Mouse (Mus musculus): ENCODE data around the gene Apobr. TPM values are rescaled to one million over a fixed set of nuclear protein-coding genes. Genes with fewer than 3 reads are reported as not detected.
A peak's percentile ranks its signal among the peaks of the same experiment; 100 is the strongest.

The Apobr gene
- polyA plus RNA-seq (2016; fragmentation: Nextera tagmentation; extraction: Ambion mirVana), result 0.77 and 1.1 TPM in 2 replicates

DNA sequence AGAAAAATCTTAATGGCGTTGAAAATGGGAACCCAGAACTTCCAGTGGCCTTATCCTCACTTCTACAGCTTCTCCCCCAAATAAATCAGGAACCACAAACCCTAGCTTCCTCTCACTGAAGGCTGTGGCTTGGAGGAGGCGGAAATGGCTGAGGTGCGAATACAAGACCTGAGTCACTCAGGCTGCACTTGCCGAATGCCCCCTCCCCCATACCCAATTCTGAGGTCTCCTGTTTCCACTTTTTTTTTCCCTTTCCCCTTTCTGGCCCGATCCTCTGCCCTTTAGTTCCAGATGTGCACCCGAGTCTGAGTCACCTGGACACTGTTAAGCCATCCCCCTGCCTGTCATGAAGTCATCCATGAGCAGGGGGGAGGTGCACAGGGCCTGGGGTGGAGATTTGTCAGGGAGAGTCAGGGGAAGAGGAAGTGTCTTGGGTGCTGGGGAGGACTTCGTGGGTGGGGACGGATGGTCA lies at the start of gene Apobr:
Gene Apobr (plus strand): TSS at position 437 of the 472 bp plus-strand sequence.
- Histone ChIP-seq H3K9ac (peak within 1 kb of the TSS; percentile 71; the same call in 1 of the 2 replicates), H3K36me3 (no peaks in the 10 kb centered on the region), H3K27me3 (replicated peaks) (peaks cover 17% of the 10 kb centered on the region), H3K9me3 (replicated peaks) (no peaks in the 10 kb centered on the region), H3K27ac (0 out of 2 replicates have a peak within 1 kb of the TSS, but pooled peaks have one; percentile 18), H3K4me2 (peak within 1 kb of the TSS; percentile 87), H3K4me1 (peaks cover 21% of the 10 kb centered on the region), H3K4me3 (peak within 1 kb of the TSS; percentile 66)
- 25% methylated on average over 8 of the region's 8 CpGs for WGBS (ENCODE audit: insufficient replicate concordance)
- no peak for ATAC-seq

DNA sequence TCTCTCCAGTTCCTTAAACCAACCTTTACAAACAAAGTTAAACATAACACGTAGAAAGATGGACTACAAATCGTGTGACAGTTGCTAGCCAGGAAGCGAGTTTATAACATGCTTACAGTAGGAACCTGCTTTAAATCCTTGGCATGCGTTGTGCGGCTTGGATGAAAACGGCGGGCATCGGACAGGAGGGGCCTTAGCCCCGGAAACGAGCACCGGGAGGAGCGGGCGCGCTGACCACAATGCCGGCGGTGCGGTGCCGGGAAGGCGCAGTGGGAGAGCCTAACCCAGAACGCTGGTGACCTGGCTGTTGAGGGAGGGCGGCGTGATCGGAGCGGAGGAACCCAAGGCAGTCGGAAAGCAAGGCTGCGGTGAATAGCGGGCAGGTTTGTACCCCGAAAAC lies 49.0 kb upstream of the Apobr start:
- 0 out of 2 replicates have a peak, but pooled peaks cover 6% of the 10 kb centered on the region for H3K4me1 ChIP-seq
- H3K9ac ChIP-seq, result peak overlapping the region; percentile 55; the same call in 1 of the 2 replicates
- no peaks in the 10 kb centered on the region for H3K9me3 ChIP-seq (replicated peaks)
- 2% methylated on average over 28 of the region's 28 CpGs for WGBS (ENCODE audit: insufficient replicate concordance)
- H3K36me3 ChIP-seq, result no peaks in the 10 kb centered on the region
- H3K4me3 ChIP-seq, result peak overlapping the region; percentile 47
- peaks cover 27% of the 10 kb centered on the region for H3K27me3 ChIP-seq (replicated peaks)
- ATAC-seq, result no peak
- H3K27ac ChIP-seq, result no peak overlapping the region
- peak overlapping the region; percentile 67 for H3K4me2 ChIP-seq

GRCm38 (mm10) chr7:126536466-126536865 lies 48.3 kb upstream of the Apobr start:
- H3K36me3 ChIP-seq, result no peaks in the 10 kb centered on the region
- H3K9me3 ChIP-seq (replicated peaks), result no peaks in the 10 kb centered on the region
- peaks cover 27% of the 10 kb centered on the region for H3K27me3 ChIP-seq (replicated peaks)
- peak overlapping the region; percentile 47 for H3K4me3 ChIP-seq
- H3K4me1 ChIP-seq, result 0 out of 2 replicates have a peak, but pooled peaks cover 6% of the 10 kb centered on the region
- H3K9ac ChIP-seq, result peak overlapping the region; percentile 55; the same call in 1 of the 2 replicates
- no peak overlapping the region for H3K27ac ChIP-seq
- no peak for ATAC-seq
- 65% methylated on average over 9 of the region's 9 CpGs for WGBS (ENCODE audit: insufficient replicate concordance)
- H3K4me2 ChIP-seq, result peak overlapping the region; percentile 67

- Histone ChIP-seq H3K4me2 (no peak overlapping the region), H3K9ac (no peak overlapping the region), H3K27ac (no peak overlapping the region), H3K9me3 (replicated peaks) (no peaks in the 10 kb centered on the region), H3K36me3 (no peaks in the 10 kb centered on the region), H3K27me3 (replicated peaks) (peaks cover 27% of the 10 kb centered on the region), H3K4me1 (0 out of 2 replicates have a peak, but pooled peaks cover 6% of the 10 kb centered on the region), H3K4me3 (no peak overlapping the region)
- WGBS (ENCODE audit: insufficient replicate concordance), result 57% methylated on average over 5 of the region's 5 CpGs
- ATAC-seq, result no peak
These were observed 46.7 kb upstream of the Apobr start for GRCm38 (mm10) chr7:126537820-126538585.

- WGBS (ENCODE audit: insufficient replicate concordance), result 64% methylated on average over 1 of the region's 1 CpGs
- Histone ChIP-seq H3K4me1 (no peaks in the 10 kb centered on the region), H3K27me3 (replicated peaks) (peaks cover 6% of the 10 kb centered on the region)
These were observed 43.1 kb upstream of the Apobr start for GRCm38 (mm10) chr7:126541661-126542060.

DNA sequence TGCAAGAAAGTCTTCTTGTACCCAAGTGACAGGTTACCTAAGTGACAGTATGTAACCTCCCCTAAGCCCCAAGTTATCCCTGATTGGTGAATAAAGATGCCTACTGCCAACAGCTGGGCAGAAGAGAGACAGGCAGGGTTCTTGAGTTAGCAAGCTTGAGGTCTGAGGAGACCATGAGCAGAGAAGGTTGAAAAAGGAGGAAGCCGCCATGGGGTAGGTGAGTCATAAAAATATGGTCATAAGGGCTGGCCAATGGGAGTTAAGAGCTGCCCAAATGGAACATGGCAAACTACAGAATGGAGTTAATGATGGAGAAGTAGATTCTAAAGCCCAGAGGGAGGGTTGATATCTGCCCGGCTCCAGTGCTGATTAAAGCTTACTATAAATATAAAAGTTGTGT lies 39.1 kb upstream of the Apobr start:
- 81% methylated on average over 2 of the region's 2 CpGs for WGBS (ENCODE audit: insufficient replicate concordance)
- no peaks in the 10 kb centered on the region for H3K27me3 ChIP-seq (replicated peaks)
- H3K4me1 ChIP-seq, result no peaks in the 10 kb centered on the region
- H3K4me3 ChIP-seq, result no peak overlapping the region
- no peak for ATAC-seq
- H3K9me3 ChIP-seq (replicated peaks), result no peaks in the 10 kb centered on the region
- H3K4me2 ChIP-seq, result no peak overlapping the region
- H3K9ac ChIP-seq, result no peak overlapping the region
- H3K36me3 ChIP-seq, result peaks cover 67% of the 10 kb centered on the region
- H3K27ac ChIP-seq, result no peak overlapping the region

More at GRCm38 (mm10) chr7:126541661-126542060, 43.1 kb upstream of the Apobr start:
- H3K9ac ChIP-seq, result no peak overlapping the region
- H3K36me3 ChIP-seq, result peaks cover 28% of the 10 kb centered on the region
- no peaks in the 10 kb centered on the region for H3K9me3 ChIP-seq (replicated peaks)
- no peak overlapping the region for H3K27ac ChIP-seq
- no peak overlapping the region for H3K4me3 ChIP-seq
- no peak for ATAC-seq
- H3K4me2 ChIP-seq, result no peak overlapping the region

- WGBS (ENCODE audit: insufficient replicate concordance), result 70% methylated on average over 1 of the region's 1 CpGs
- no peak overlapping the region for H3K9ac ChIP-seq
- H3K27ac ChIP-seq, result no peak overlapping the region; the same call in 1 of the 2 replicates
- H3K36me3 ChIP-seq, result peaks cover 99% of the 10 kb centered on the region
- H3K4me2 ChIP-seq, result no peak overlapping the region
- H3K9me3 ChIP-seq (replicated peaks), result no peaks in the 10 kb centered on the region
- H3K4me1 ChIP-seq, result no peaks in the 10 kb centered on the region
- no peak overlapping the region for H3K4me3 ChIP-seq
- ATAC-seq, result no peak
- H3K27me3 ChIP-seq (replicated peaks), result no peaks in the 10 kb centered on the region
These were observed 29.9 kb upstream of the Apobr start for GRCm38 (mm10) chr7:126554796-126555195.

GRCm38 (mm10) chr7:126556635-126557034 lies 28.1 kb upstream of the Apobr start:
- H3K4me2 ChIP-seq, result no peak overlapping the region
- H3K9me3 ChIP-seq (replicated peaks), result no peaks in the 10 kb centered on the region
- H3K9ac ChIP-seq, result no peak overlapping the region
- WGBS (ENCODE audit: insufficient replicate concordance), result 94% methylated on average over 5 of the region's 5 CpGs
- H3K4me1 ChIP-seq, result no peaks in the 10 kb centered on the region
- H3K27ac ChIP-seq, result no peak overlapping the region
- no peaks in the 10 kb centered on the region for H3K27me3 ChIP-seq (replicated peaks)
- H3K4me3 ChIP-seq, result no peak overlapping the region
- no peak for ATAC-seq
- H3K36me3 ChIP-seq, result peaks cover 99% of the 10 kb centered on the region

DNA sequence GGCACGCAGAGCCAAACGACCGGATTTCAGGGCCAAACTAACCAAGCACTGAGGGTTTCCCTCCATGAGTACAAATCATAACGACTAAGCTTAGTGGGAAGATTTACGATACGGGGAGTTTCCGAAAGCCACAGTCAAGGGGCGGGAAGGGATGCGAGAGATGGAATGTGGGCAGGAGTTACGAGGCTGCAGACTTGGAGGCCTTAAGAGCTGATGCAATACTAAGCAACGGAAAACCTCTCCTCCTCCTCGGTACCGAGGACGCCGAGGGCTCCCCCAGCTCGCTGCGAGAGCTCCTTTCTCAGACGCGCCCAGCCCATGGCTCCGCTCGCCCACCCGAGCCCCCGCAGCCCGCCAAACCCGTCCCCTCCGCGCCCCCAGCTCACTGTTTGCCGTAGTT lies 19.0 kb upstream of the Apobr start:
- peak overlapping the region; percentile 99 for H3K4me3 ChIP-seq
- under 1% methylated on average over 28 of the region's 28 CpGs for WGBS (ENCODE audit: insufficient replicate concordance)
- H3K9ac ChIP-seq, result peak overlapping the region; percentile 93
- peaks cover 43% of the 10 kb centered on the region for H3K36me3 ChIP-seq
- H3K27me3 ChIP-seq (replicated peaks), result no peaks in the 10 kb centered on the region
- H3K27ac ChIP-seq, result peak overlapping the region; percentile 82
- H3K4me2 ChIP-seq, result peak overlapping the region; percentile 73
- H3K9me3 ChIP-seq (replicated peaks), result no peaks in the 10 kb centered on the region
- peaks cover 16% of the 10 kb centered on the region for H3K4me1 ChIP-seq
- ATAC-seq, result no peak

- no peaks in the 10 kb centered on the region for H3K27me3 ChIP-seq (replicated peaks)
- peak within 1 kb of the TSS; percentile 73 for H3K4me2 ChIP-seq
- peaks cover 38% of the 10 kb centered on the region for H3K36me3 ChIP-seq
- H3K4me1 ChIP-seq, result peaks cover 16% of the 10 kb centered on the region
- WGBS (ENCODE audit: insufficient replicate concordance), result under 1% methylated on average over 46 of the region's 46 CpGs
- peak within 1 kb of the TSS; percentile 93 for H3K9ac ChIP-seq
- H3K9me3 ChIP-seq (replicated peaks), result no peaks in the 10 kb centered on the region
- H3K27ac ChIP-seq, result peak within 1 kb of the TSS; percentile 82
- peak; percentile 98 for ATAC-seq
- peak within 1 kb of the TSS; percentile 99 for H3K4me3 ChIP-seq
These were observed 18.5 kb upstream of the Apobr start, which contains the start of gene Eif3c for GRCm38 (mm10) chr7:126566094-126566765. TSS of gene Eif3c (minus strand) at chr7:126566411.

DNA sequence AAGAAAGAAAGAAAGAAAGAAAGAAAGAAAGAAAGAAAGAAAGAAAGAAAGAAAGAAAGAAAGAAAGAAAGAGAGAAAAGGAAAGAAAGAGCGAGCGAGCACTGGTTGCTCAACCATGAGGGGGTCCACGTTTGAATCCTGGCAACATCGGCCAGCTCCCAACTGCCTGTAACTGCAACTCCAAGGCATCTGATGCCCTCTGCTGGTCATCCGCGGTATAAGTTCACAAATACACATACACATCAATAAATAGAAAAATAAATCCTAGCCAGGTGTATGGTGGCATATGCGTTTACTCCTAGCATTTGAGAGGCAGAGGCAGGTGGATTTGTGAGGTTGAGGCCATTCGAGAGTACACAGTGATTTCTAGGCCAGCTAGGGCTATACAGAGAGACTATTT lies 7.8 kb upstream of the Apobr start:
- WGBS (ENCODE audit: insufficient replicate concordance), result 41% methylated on average over 8 of the region's 8 CpGs
- no peak overlapping the region for H3K27ac ChIP-seq
- no peaks in the 10 kb centered on the region for H3K27me3 ChIP-seq (replicated peaks)
- no peak overlapping the region for H3K4me3 ChIP-seq
- peaks cover 26% of the 10 kb centered on the region for H3K36me3 ChIP-seq
- no peak overlapping the region for H3K9ac ChIP-seq
- H3K4me1 ChIP-seq, result 0 out of 2 replicates have a peak, but pooled peaks cover 1% of the 10 kb centered on the region
- H3K9me3 ChIP-seq (replicated peaks), result no peaks in the 10 kb centered on the region
- H3K4me2 ChIP-seq, result no peak overlapping the region
- no peak for ATAC-seq

DNA sequence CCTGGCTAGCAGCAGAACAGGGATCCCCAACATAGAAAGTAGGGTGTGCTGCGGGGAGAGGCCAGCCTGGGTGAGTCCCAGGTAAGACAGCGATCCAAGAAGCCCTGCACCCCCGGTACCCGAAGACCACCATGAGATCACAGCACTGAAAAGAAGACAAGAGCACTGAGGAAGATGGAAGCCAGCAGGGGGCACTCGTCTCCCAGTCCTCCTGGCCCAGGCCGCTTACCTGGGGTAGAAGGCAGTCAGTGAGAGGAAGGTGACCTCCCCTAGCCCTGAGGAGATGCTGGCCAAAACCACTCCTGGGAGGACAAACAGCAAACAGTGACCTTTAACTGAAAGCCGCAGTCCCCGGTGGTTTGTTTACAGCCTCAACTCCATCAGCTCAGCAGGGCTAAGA lies 5.6 kb upstream of the Apobr start:
- Histone ChIP-seq H3K4me2 (no peak overlapping the region), H3K27me3 (replicated peaks) (no peaks in the 10 kb centered on the region), H3K4me3 (no peak overlapping the region), H3K36me3 (peaks cover 14% of the 10 kb centered on the region), H3K27ac (no peak overlapping the region), H3K9ac (no peak overlapping the region), H3K9me3 (replicated peaks) (no peaks in the 10 kb centered on the region), H3K4me1 (peaks cover 17% of the 10 kb centered on the region)
- 53% methylated on average over 8 of the region's 8 CpGs for WGBS (ENCODE audit: insufficient replicate concordance)
- ATAC-seq, result no peak

Measured in liver, embryonic 12.5 days (tissue).